Mouse (Mus musculus) heart, embryonic 13.5 days (tissue): ENCODE data around the gene Gucy2d. TPM values are rescaled to one million over a fixed set of nuclear protein-coding genes. Genes with fewer than 3 reads are reported as not detected.

Experiments
- ATAC-seq: fragments of 200-750 bp; cut with Nextera tagmentation; 2 replicates; pipeline ENCODE4 v1.8.0; 2017; ENCODE audit warnings: moderate TSS enrichment; ENCODE audit not compliant: insufficient number of reproducible peaks, low FRiP score, low TSS enrichment; ENCODE audit errors: extremely low read depth
- H3K27ac ChIP-seq: fragments of 300-500 bp; sonication (generic); replicated peaks from 2 replicates; pipeline ENCODE4 v1.5.1; 2015; ENCODE audit warnings: moderate library complexity, mild to moderate bottlenecking, inconsistent platforms
- H3K27me3 ChIP-seq: fragments of 300-500 bp; sonication (generic); replicated peaks from 2 replicates; pipeline ENCODE4 v1.6.1; 2015; ENCODE audit warnings: mild to moderate bottlenecking, inconsistent platforms
- H3K36me3 ChIP-seq: fragments of 300-500 bp; sonication (generic); 2 replicates; pipeline ENCODE4 v1.6.1; 2015; ENCODE audit warnings: mild to moderate bottlenecking, inconsistent platforms
- H3K4me1 ChIP-seq: fragments of 300-500 bp; sonication (generic); 2 replicates; pipeline ENCODE4 v1.6.1; 2015; ENCODE audit warnings: inconsistent platforms
- H3K4me2 ChIP-seq: fragments of 300-500 bp; sonication (generic); 2 replicates; pipeline ENCODE4 v1.6.1; 2015; ENCODE audit warnings: inconsistent platforms, mild to moderate bottlenecking, moderate library complexity
- H3K4me3 ChIP-seq: fragments of 300-500 bp; sonication (generic); 2 replicates; pipeline ENCODE4 v1.5.1; 2015; ENCODE audit warnings: moderate library complexity, mild to moderate bottlenecking, inconsistent platforms
- H3K9ac ChIP-seq: fragments of 300-500 bp; sonication (generic); 2 replicates; pipeline ENCODE4 v1.6.1; 2015; ENCODE audit warnings: inconsistent platforms, mild to moderate bottlenecking, moderate library complexity
- H3K9me3 ChIP-seq: fragments of 300-500 bp; sonication (generic); 2 replicates; pipeline ENCODE4 v1.6.1; 2016; ENCODE audit warnings: inconsistent platforms
- WGBS: fragments of 180-500 bp; shearing (Covaris S2); methylation state at CpG from one replicate; pipeline ENCODE4 v1.1.7; 2015; ENCODE audit warnings: mixed read lengths; 5-methylcytosine and 5-hydroxymethylcytosine counted together
- polyA plus RNA-seq: library from polyadenylated mRNA; unstranded; fragments of >200 nt; fragmentation: Nextera tagmentation; extraction: Ambion mirVana; gene quantifications from 2 replicates; pipeline ENCODE4 v1.2.1, GENCODE M21; 2015

Gene Gucy2d
- polyA plus RNA-seq, 1 experiment from 2014 or later = not detected

DNA sequence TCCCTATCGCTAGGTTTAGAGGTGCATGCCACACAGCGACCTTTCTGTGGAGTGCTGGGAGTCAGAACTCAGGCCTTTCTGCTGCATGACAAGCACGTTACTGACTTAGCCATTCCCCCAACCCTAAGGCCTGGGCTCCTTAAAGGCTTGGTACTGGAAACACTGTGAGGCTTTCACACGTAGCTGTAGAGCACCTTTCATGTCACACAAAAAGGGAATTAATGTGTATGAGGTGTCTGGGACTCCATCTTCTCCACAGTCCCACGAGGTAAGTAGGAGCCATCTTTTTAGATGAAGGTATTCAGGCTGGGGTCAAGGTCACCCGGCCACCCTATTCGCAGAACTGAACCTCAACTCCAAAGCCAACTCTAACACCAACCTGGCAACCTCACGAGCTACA is 41.6 kb downstream of the Gucy2d start:
- no peak overlapping the region for H3K4me3 ChIP-seq
- H3K9me3 ChIP-seq = no peaks in the 10 kb centered on the region
- no peaks in the 10 kb centered on the region for H3K36me3 ChIP-seq
- no peak overlapping the region for H3K9ac ChIP-seq
- peaks cover 27% of the 10 kb centered on the region; the same call in 1 of the 2 replicates for H3K27me3 ChIP-seq
- peaks cover 41% of the 10 kb centered on the region for H3K4me1 ChIP-seq
- H3K27ac ChIP-seq = peak overlapping the region; percentile 73; the same call in 1 of the 2 replicates
- no peak overlapping the region for H3K4me2 ChIP-seq
- no peak for ATAC-seq
- 79% methylated on average over 8 of the region's 8 CpGs for WGBS

- H3K9ac ChIP-seq = peak overlapping the region; percentile 57
- peaks cover 37% of the 10 kb centered on the region for H3K4me1 ChIP-seq
- H3K36me3 ChIP-seq = no peaks in the 10 kb centered on the region
- peak; percentile 12; the same call in 1 of the 2 replicates for ATAC-seq
- 40% methylated on average over 12 of the region's 12 CpGs for WGBS
- H3K4me2 ChIP-seq = peak overlapping the region; percentile 24
- H3K9me3 ChIP-seq = no peaks in the 10 kb centered on the region
- H3K27me3 ChIP-seq = peaks cover 32% of the 10 kb centered on the region; the same call in 1 of the 2 replicates
- no peak overlapping the region for H3K4me3 ChIP-seq
- H3K27ac ChIP-seq = peak overlapping the region; percentile 73
These were observed 42.5 kb downstream of the Gucy2d start for GRCm38 (mm10) chr7:98482551-98483267.

GRCm38 (mm10) chr7:98483268-98483607 is 43.0 kb downstream of the Gucy2d start:
- H3K4me1 ChIP-seq = peaks cover 37% of the 10 kb centered on the region
- H3K27me3 ChIP-seq = peaks cover 35% of the 10 kb centered on the region; the same call in 1 of the 2 replicates
- no peak overlapping the region for H3K4me3 ChIP-seq
- WGBS = 20% methylated on average over 8 of the region's 8 CpGs
- H3K9me3 ChIP-seq = no peaks in the 10 kb centered on the region
- peak overlapping the region; percentile 24 for H3K4me2 ChIP-seq
- no peaks in the 10 kb centered on the region for H3K36me3 ChIP-seq
- H3K9ac ChIP-seq = peak overlapping the region; percentile 57
- ATAC-seq = no peak
- peak overlapping the region; percentile 71 for H3K27ac ChIP-seq

- 73% methylated on average over 3 of the region's 3 CpGs for WGBS
- no peak for ATAC-seq
- Histone ChIP-seq H3K9ac (no peak overlapping the region), H3K4me3 (no peak overlapping the region), H3K9me3 (no peaks in the 10 kb centered on the region), H3K36me3 (no peaks in the 10 kb centered on the region), H3K4me2 (no peak overlapping the region), H3K27ac (no peak overlapping the region), H3K27me3 (peaks cover 28% of the 10 kb centered on the region; the same call in 1 of the 2 replicates), H3K4me1 (peaks cover 46% of the 10 kb centered on the region)
These were observed 44.7 kb downstream of the Gucy2d start for GRCm38 (mm10) chr7:98484878-98485277.

GRCm38 (mm10) chr7:98485508-98485907 is 45.3 kb downstream of the Gucy2d start:
- no peak for ATAC-seq
- no peaks in the 10 kb centered on the region for H3K9me3 ChIP-seq
- H3K4me1 ChIP-seq = peaks cover 46% of the 10 kb centered on the region
- H3K9ac ChIP-seq = no peak overlapping the region
- peaks cover 22% of the 10 kb centered on the region; the same call in 1 of the 2 replicates for H3K27me3 ChIP-seq
- no peak overlapping the region for H3K4me2 ChIP-seq
- H3K27ac ChIP-seq = no peak overlapping the region
- no peak overlapping the region for H3K4me3 ChIP-seq
- 66% methylated on average over 4 of the region's 4 CpGs for WGBS
- no peaks in the 10 kb centered on the region for H3K36me3 ChIP-seq

DNA sequence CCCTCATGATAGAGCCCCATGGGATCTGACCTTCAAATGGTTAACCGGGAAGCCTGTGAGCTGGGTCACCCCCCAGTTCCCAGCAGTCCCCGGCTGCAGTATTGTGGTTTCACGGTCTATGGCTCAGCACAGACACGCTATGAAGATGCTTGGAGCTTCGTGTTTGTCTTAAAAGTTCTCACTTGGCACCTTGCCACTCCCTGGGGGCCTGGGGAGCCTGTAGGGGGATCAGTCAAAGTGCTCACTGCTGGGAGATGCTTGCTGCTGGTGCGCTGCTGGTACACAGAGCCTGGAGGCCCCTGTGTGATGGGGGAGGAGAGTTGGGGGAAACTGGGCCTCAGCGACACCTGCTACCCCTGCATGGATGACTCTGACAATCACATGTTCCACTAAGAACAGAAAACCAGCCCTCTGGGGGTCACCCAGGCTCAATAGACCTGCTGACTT is 46.3 kb downstream of the Gucy2d start:
- Histone ChIP-seq H3K36me3 (no peaks in the 10 kb centered on the region), H3K27ac (no peak overlapping the region), H3K27me3 (peaks cover 26% of the 10 kb centered on the region), H3K4me1 (peaks cover 48% of the 10 kb centered on the region), H3K4me2 (no peak overlapping the region), H3K9ac (no peak overlapping the region), H3K4me3 (no peak overlapping the region), H3K9me3 (no peaks in the 10 kb centered on the region)
- no peak for ATAC-seq
- 68% methylated on average over 7 of the region's 7 CpGs for WGBS

DNA sequence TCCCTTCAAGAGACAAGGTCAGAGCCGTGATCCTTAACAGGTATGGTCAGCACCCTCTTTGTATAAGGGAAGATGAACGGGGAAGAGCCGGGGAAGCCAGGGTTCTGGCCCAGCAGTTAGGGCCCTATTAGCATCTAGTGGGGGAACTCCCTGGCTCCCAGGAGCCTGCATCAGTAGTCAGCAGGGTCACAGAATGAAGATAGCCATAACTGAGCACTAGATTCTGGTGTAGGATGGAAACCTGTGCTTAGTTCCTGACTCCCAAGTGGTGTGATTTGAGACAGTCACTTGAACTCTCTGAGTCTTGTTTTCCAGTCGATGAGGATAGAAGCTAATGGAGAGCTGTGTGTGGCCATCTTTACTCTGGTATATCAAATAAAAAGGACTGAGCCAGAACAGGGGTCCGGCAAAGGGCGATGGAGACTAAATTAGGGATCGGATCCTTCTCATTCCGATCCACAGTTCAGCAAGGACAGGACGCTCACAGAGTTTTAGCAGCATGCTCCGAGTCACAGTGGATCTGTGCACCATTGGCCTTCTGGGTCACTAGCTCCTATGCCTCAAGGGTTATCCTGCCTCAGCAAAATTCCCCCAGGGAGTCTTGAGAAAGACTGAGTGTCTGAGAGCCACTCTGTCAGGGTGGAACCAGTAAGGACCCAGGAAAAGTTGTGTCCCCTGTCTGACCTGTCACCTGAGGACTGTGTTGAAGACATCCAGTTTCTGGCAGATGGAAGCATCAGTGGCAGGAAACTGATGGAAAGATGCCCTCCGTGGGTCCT is 47.2 kb downstream of the Gucy2d start:
- Histone ChIP-seq H3K27ac (no peak overlapping the region), H3K36me3 (no peaks in the 10 kb centered on the region), H3K9ac (no peak overlapping the region), H3K27me3 (peaks cover 26% of the 10 kb centered on the region), H3K9me3 (no peaks in the 10 kb centered on the region), H3K4me2 (no peak overlapping the region), H3K4me3 (no peak overlapping the region), H3K4me1 (peaks cover 49% of the 10 kb centered on the region)
- no peak for ATAC-seq
- WGBS = 88% methylated on average over 11 of the region's 11 CpGs

- no peak for ATAC-seq
- H3K9ac ChIP-seq = no peak overlapping the region
- H3K4me3 ChIP-seq = no peak overlapping the region
- peaks cover 49% of the 10 kb centered on the region for H3K4me1 ChIP-seq
- no peaks in the 10 kb centered on the region for H3K9me3 ChIP-seq
- H3K4me2 ChIP-seq = peak overlapping the region; percentile 88
- no peaks in the 10 kb centered on the region for H3K36me3 ChIP-seq
- peaks cover 26% of the 10 kb centered on the region for H3K27me3 ChIP-seq
- 81% methylated on average over 13 of the region's 13 CpGs for WGBS
- H3K27ac ChIP-seq = no peak overlapping the region
These were observed 48.3 kb downstream of the Gucy2d start for GRCm38 (mm10) chr7:98488398-98489130.

GRCm38 (mm10) chr7:98489131-98489530 is 48.9 kb downstream of the Gucy2d start, which contains the start of gene Lrrc32:
TSS of gene Lrrc32 (plus strand) at chr7:98489283.
- WGBS = 55% methylated on average over 6 of the region's 6 CpGs
- H3K9ac ChIP-seq = peak within 1 kb of the TSS; percentile 80
- peaks cover 26% of the 10 kb centered on the region for H3K27me3 ChIP-seq
- peak within 1 kb of the TSS; percentile 88 for H3K4me2 ChIP-seq
- H3K9me3 ChIP-seq = no peaks in the 10 kb centered on the region
- no peak for ATAC-seq
- H3K4me3 ChIP-seq = peak within 1 kb of the TSS; percentile 63
- H3K27ac ChIP-seq = no peak within 1 kb of the TSS
- no peaks in the 10 kb centered on the region for H3K36me3 ChIP-seq
- H3K4me1 ChIP-seq = peaks cover 53% of the 10 kb centered on the region

DNA sequence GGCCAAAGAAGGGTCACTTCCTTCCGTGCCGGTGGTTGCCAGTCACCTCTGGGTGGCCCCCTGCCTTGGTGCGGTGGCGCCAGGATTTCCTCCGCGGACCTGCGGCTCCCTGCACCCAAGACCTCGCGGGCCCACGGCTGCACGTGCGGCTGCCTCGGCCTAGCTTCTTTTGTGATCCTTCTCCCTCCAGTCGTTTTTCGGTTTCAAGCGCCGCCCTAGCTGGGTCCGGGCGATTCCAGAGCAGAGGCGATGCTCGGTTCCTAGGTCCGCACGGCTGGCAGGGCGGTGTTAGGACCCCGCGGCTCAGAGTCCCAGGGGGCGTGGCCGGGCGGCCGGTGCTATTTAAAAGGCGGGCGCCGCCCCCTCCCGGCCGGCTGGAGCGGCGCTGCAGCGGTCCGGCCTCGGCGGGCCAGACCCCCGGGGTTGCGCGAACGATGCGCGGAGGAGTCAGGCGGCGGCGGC is 49.4 kb downstream of the Gucy2d start:
- H3K9me3 ChIP-seq = no peaks in the 10 kb centered on the region
- under 1% methylated on average over 50 of the region's 50 CpGs for WGBS
- H3K4me2 ChIP-seq = peak overlapping the region; percentile 88
- peak overlapping the region; percentile 63 for H3K4me3 ChIP-seq
- ATAC-seq = peak; percentile 54
- peak overlapping the region; percentile 80 for H3K9ac ChIP-seq
- peaks cover 26% of the 10 kb centered on the region for H3K27me3 ChIP-seq
- H3K27ac ChIP-seq = no peak overlapping the region
- no peaks in the 10 kb centered on the region for H3K36me3 ChIP-seq
- peaks cover 58% of the 10 kb centered on the region for H3K4me1 ChIP-seq

DNA sequence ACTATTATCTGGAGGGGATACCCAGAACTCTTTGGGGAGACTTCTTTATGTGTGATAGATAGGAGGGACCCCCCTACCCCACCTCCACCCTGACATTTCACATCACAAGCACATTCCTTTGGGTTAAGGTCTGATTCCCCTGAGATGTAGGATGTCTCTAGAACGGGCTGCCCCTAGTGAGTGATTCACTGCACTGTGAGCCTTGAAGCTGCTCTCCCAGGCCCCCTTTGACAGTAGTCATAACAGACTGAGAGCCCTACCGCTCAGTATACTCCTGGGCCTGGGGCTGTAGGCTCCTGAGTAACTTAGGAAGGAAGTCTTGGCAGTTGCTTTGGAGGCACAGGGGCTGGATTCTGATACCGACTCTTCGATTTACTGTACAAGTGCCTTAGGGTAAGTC is 50.1 kb downstream of the Gucy2d start:
- peak overlapping the region; percentile 88 for H3K4me2 ChIP-seq
- H3K4me3 ChIP-seq = peak overlapping the region; percentile 63
- H3K4me1 ChIP-seq = peaks cover 59% of the 10 kb centered on the region
- no peaks in the 10 kb centered on the region for H3K9me3 ChIP-seq
- no peak overlapping the region for H3K27ac ChIP-seq
- no peaks in the 10 kb centered on the region for H3K36me3 ChIP-seq
- peak overlapping the region; percentile 80 for H3K9ac ChIP-seq
- 54% methylated on average over 4 of the region's 4 CpGs for WGBS
- ATAC-seq = no peak
- peaks cover 26% of the 10 kb centered on the region for H3K27me3 ChIP-seq
